Mouse (Mus musculus) hindbrain, embryonic 15.5 days (tissue): ENCODE measurements around the gene Gna14. TPM values are rescaled to one million over a fixed set of nuclear protein-coding genes. Genes with fewer than 3 reads are reported as not detected.

Source experiments
- ATAC-seq: fragments of 200-750 bp; cut with Nextera tagmentation; 2 replicates; pipeline ENCODE4 v1.8.0; 2017; ENCODE audit warnings: low read depth, moderate number of reproducible peaks, moderate TSS enrichment; ENCODE audit not compliant: low FRiP score
- H3K27ac ChIP-seq: fragments of 300-500 bp; sonication (generic); replicated peaks from 2 replicates; pipeline ENCODE4 v1.5.1; 2015; ENCODE audit warnings: mild to moderate bottlenecking, inconsistent platforms
- H3K27me3 ChIP-seq: fragments of 300-500 bp; sonication (generic); 2 replicates; pipeline ENCODE4 v1.6.1; 2015; ENCODE audit warnings: control low read depth, inconsistent platforms
- H3K36me3 ChIP-seq: fragments of 300-500 bp; sonication (generic); 2 replicates; pipeline ENCODE4 v1.6.1; 2015; ENCODE audit warnings: control low read depth, inconsistent platforms
- H3K4me1 ChIP-seq: fragments of 300-500 bp; sonication (generic); replicated peaks from 2 replicates; pipeline ENCODE4 v1.6.1; 2015; ENCODE audit warnings: control low read depth, inconsistent platforms
- H3K4me2 ChIP-seq: fragments of 300-500 bp; sonication (generic); 2 replicates; pipeline ENCODE4 v1.6.1; 2015; ENCODE audit warnings: moderate library complexity, mild to moderate bottlenecking, inconsistent platforms
- H3K4me3 ChIP-seq: fragments of 300-500 bp; sonication (generic); 2 replicates; pipeline ENCODE4 v1.5.1; 2015; ENCODE audit warnings: mild to moderate bottlenecking, inconsistent platforms
- H3K9ac ChIP-seq: fragments of 300-500 bp; sonication (generic); 2 replicates; pipeline ENCODE4 v1.6.1; 2015; ENCODE audit warnings: inconsistent platforms
- H3K9me3 ChIP-seq: fragments of 300-500 bp; sonication (generic); 2 replicates; pipeline ENCODE4 v1.6.1; 2016; ENCODE audit warnings: control low read depth, inconsistent platforms
- WGBS: fragments of 180-500 bp; shearing (Covaris S2); methylation state at CpG from one replicate; pipeline ENCODE4 v1.1.7; 2015; 5-methylcytosine and 5-hydroxymethylcytosine counted together
- polyA plus RNA-seq: library from polyadenylated mRNA; unstranded; fragments of >200 nt; fragmentation: Nextera tagmentation; extraction: Ambion mirVana; gene quantifications from 2 replicates; pipeline ENCODE4 v1.2.1, GENCODE M21; 2015

Gene Gna14
- polyA plus RNA-seq, 1 experiment from 2014 or later, result 0.60 TPM

DNA sequence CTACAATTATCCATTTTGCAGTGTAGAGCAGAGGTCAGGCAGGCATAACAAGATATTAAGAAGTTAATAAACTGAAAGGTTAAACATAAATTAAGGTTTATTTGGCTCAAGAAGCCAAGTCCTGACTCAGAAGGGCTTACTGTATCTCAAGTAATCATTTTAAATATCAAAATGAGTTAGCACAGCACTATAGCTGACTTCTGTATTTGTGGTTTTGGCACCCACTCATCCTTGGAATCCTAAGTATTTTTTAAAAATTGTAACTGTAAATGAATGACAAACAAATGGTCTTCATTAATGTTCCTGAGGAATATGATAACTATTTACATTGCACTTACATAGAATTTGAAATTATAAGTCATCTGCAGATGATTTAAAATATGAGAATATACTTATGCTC is 189.4 kb downstream of the Gna14 start:
- Histone ChIP-seq H3K9me3 (no peaks in the 10 kb centered on the region), H3K27me3 (no peaks in the 10 kb centered on the region), H3K36me3 (no peaks in the 10 kb centered on the region), H3K4me1 (no peaks in the 10 kb centered on the region), H3K27ac (no peak overlapping the region), H3K4me2 (no peak overlapping the region), H3K9ac (no peak overlapping the region), H3K4me3 (no peak overlapping the region)
- no peak for ATAC-seq

DNA sequence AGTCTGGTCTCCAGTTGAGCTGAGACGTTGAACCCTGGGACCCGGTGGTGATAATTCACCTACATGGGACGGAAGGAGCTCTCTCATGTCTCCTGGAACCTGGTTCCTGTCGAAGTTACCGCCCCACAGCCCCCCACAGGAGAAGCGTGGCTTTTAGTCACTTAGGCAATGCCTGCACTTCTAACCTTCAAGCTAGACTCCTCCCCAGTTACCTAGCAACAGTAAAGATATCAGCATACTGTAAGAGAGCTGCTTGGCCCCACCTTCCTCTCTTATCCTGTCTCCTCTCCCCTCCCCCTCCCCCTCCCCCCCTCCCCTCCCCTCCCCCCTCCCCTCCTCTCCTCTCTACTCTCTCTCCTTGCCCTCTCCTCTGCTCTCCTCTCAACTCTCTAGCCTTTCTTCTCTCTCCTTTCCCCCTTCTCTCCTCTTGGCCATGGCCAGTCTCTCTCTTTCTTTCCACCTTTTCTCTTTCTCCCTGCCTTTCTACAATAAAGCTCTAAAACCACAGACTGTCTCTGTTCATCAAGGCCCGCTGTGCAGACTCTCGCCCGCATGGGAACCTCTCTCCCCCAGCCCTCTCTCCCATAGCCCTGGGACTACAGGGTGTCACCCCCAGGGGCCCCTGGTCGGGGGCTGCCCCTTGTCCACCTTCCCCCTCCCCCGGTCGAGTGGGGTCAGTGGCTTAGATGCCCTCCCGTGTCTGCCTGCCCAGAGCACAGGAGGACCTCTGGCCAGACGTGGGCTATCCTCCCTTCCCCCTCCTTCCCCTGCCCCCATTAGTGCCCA is 190.2 kb downstream of the Gna14 start:
- ATAC-seq, result no peak
- WGBS, result 37% methylated on average over 14 of the region's 14 CpGs

More for the DNA sequence above, 190.2 kb downstream of the Gna14 start:
- Histone ChIP-seq H3K4me1 (no peaks in the 10 kb centered on the region), H3K4me3 (no peak overlapping the region), H3K4me2 (no peak overlapping the region), H3K36me3 (no peaks in the 10 kb centered on the region), H3K9me3 (no peaks in the 10 kb centered on the region), H3K27ac (no peak overlapping the region), H3K27me3 (no peaks in the 10 kb centered on the region), H3K9ac (no peak overlapping the region)
